28 mouse cellular contexts compared by ENCODE assay signal in genomic region chr1:95326856-95327255, GRCm38 (mm10).
"Had no signal": no experiment of that assay in that cellular context is flagged by ENCODE, and none has a peak within 500 bp of the region (broad histone marks: within the 10 kb centered on the region; RNA-seq: fewer than 3 reads in every experiment).

No protein-coding gene starts in this region.

- H3K4me2 ChIP-seq: limb, embryonic 12.5 days; limb, embryonic 13.5 days; limb, embryonic 15.5 days; liver, embryonic 11.5 days; liver, embryonic 12.5 days; liver, embryonic 13.5 days; liver, embryonic 15.5 days; lung, embryonic 14.5 days; lung, embryonic 15.5 days; midbrain, embryonic 11.5 days; midbrain, embryonic 12.5 days; midbrain, embryonic 13.5 days; midbrain, embryonic 15.5 days had no signal

- H3K4me1 ChIP-seq: limb, embryonic 10.5 days; limb, embryonic 12.5 days; limb, embryonic 13.5 days; limb, embryonic 15.5 days; liver, embryonic 12.5 days; liver, embryonic 13.5 days; liver, embryonic 15.5 days; lung, embryonic 15.5 days; midbrain, embryonic 10.5 days; midbrain, embryonic 12.5 days; midbrain, embryonic 13.5 days; midbrain, embryonic 15.5 days had no signal

- H3K27ac ChIP-seq: limb, embryonic 10.5 days; limb, embryonic 12.5 days; limb, embryonic 13.5 days; limb, embryonic 15.5 days; liver, embryonic 12.5 days; liver, embryonic 13.5 days; liver, embryonic 14.5 days; liver, embryonic 15.5 days; lung, embryonic 15.5 days; macrophage; midbrain, embryonic 10.5 days; midbrain, embryonic 12.5 days; midbrain, embryonic 13.5 days; midbrain, embryonic 15.5 days had no signal

- H3K4me3 ChIP-seq: limb, embryonic 10.5 days; limb, embryonic 12.5 days; limb, embryonic 13.5 days; limb, embryonic 15.5 days; liver, embryonic 12.5 days; liver, embryonic 13.5 days; liver, embryonic 15.5 days; lung, embryonic 15.5 days; megakaryocyte, embryonic 14.5 days; midbrain, embryonic 10.5 days; midbrain, embryonic 12.5 days; midbrain, embryonic 13.5 days; midbrain, embryonic 15.5 days; myocyte had no signal

- H3K9ac ChIP-seq: limb, embryonic 12.5 days; limb, embryonic 13.5 days; limb, embryonic 15.5 days; liver, embryonic 12.5 days; liver, embryonic 13.5 days; liver, embryonic 14.5 days; liver, embryonic 15.5 days; liver, postnatal 0 days; lung, embryonic 14.5 days; lung, embryonic 15.5 days; midbrain, embryonic 12.5 days; midbrain, embryonic 13.5 days; midbrain, embryonic 15.5 days had no signal

- H3K9me3 ChIP-seq: limb, embryonic 10.5 days; limb, embryonic 12.5 days; limb, embryonic 13.5 days; limb, embryonic 15.5 days; liver, embryonic 12.5 days; liver, embryonic 13.5 days; liver, embryonic 15.5 days; lung, embryonic 15.5 days; midbrain, embryonic 10.5 days; midbrain, embryonic 12.5 days; midbrain, embryonic 13.5 days; midbrain, embryonic 15.5 days had no signal

- DNase-seq: left cerebral cortex, postnatal 4 days; liver; liver, embryonic 13.5 days; liver, postnatal 0 days; lung, adult 18-20 months; lung, adult 2 months; lung, embryonic 14.5 days; lung, postnatal 14 days; lung, postnatal 36 days; lung, postnatal 4 days; midbrain, embryonic 14.5 days had no signal

- H3K27me3 ChIP-seq: limb, embryonic 12.5 days; limb, embryonic 13.5 days; limb, embryonic 15.5 days; liver, embryonic 12.5 days; liver, embryonic 13.5 days; liver, embryonic 15.5 days; lung, embryonic 15.5 days; megakaryocyte, embryonic 14.5 days; midbrain, embryonic 12.5 days; midbrain, embryonic 13.5 days; midbrain, embryonic 15.5 days had no signal
